Mouse (Mus musculus) gastrocnemius, postnatal 14 days (tissue): ENCODE measurements around the gene Aoc1. TPM values are rescaled to one million over a fixed set of nuclear protein-coding genes. Genes with fewer than 3 reads are reported as not detected.
A peak's percentile ranks its signal among the peaks of the same experiment; 100 is the strongest.

ENCODE experiments used
- DNase-seq: peaks from one replicate; pipeline ENCODE4 v3.0.0; 2021; ENCODE audit warnings: mixed read lengths
- intact Hi-C: fragments of 180-260 bp; cut with DNase I; formaldehyde crosslinking; loops from one replicate; pipeline ENCODE4 v1.15.1; 2025; ENCODE audit warnings: low total_unique reads
- long read RNA-seq, 2 experiments: library from polyadenylated mRNA; stranded (forward); transcript quantifications; one replicate each; pipeline ENCODE4 v2.0.0; 2021
- total RNA-seq, 2 experiments: library from RNA; stranded (reverse); gene quantifications; 2 replicates each; pipeline ENCODE4 v1.2.3; 2021

Aoc1 gene
- total RNA-seq: not detected
- long read RNA-seq, experiment 1: 0 reads
- long read RNA-seq, experiment 2: 0 reads

- intact Hi-C loops: no loop called here
- no peak for DNase-seq
Measured at GRCm38 (mm10) chr6:48872596-48872995, at the start of gene Aoc1. Aoc1 (plus strand) TSS chr6:48872896.

GRCm38 (mm10) chr6:48825016-48825415 lies 47.7 kb upstream of the Aoc1 start:
- intact Hi-C loops: no loop called here
- no peak for DNase-seq

DNA sequence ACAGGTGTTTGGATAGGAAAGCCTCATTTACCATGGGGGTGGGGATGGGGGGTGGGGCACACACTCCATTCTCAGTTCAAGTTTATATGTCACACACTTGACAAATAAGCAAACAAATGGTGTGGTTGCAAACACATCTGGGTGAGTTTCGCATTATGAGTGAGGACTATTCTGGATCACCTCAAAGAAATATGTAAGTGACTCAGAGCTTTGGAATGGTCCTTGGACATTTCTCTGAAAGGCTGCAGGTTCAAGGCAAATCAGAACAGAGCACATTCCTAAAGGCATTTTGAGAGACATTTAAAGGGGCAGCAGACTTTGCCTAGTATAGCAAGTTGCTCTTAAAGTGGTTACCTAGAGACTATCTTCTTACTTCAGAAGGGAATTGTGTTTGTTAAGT lies 43.7 kb upstream of the Aoc1 start:
- DNase-seq: no peak
- intact Hi-C loops: no loop called here

DNA sequence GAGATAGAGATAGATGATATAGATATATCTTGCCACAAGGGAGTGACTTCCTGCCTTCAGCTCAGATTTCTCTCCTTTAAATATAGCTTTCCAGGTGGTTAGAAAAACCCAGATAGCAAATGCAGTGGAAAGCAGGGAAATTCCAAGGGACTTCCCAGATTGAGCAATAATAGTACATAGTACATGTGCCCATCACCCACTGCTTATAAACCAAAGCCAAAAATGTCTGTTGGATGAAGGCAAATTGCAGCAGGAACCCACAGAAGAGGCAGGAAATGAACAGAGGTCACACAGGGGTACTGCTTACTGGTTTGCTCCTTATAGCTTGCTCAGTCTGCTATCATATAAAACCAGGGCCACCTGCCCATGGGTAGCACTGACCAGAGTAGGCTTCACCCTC lies 43.0 kb upstream of the Aoc1 start:
- no peak for DNase-seq
- intact Hi-C loops: no loop called here

GRCm38 (mm10) chr6:48830241-48830640 lies 42.5 kb upstream of the Aoc1 start:
- intact Hi-C loops: no loop called here
- DNase-seq: no peak

GRCm38 (mm10) chr6:48831141-48831540 lies 41.6 kb upstream of the Aoc1 start:
- DNase-seq: no peak
- intact Hi-C loops: no loop called here

DNA sequence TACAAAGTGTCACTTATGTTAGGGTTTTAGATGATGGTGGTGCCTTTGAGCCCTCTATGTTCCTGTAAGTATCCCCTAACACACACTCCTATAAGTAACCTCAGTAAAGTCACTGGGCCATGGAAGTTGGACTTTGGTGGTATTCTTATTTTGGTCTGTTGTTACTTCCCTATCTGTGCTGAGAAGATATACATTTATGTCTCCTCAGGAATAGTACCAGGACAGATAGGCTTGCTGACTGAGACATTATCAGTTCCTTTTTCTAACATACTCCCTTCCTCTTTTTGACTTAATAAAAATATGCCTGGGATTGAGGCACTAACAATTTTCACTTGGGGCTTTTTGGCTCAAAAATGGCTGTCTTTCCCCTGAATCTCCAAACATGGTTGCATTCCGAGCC lies 40.3 kb upstream of the Aoc1 start:
- DNase-seq: no peak
- intact Hi-C loops: no loop called here

GRCm38 (mm10) chr6:48833515-48833914 lies 39.2 kb upstream of the Aoc1 start:
- no peak for DNase-seq
- intact Hi-C loops: no loop called here

- intact Hi-C loops: no loop called here
- no peak for DNase-seq
Measured at GRCm38 (mm10) chr6:48835241-48835640, 37.5 kb upstream of the Aoc1 start.

- DNase-seq: no peak
- intact Hi-C loops: no loop called here
Measured at GRCm38 (mm10) chr6:48836146-48836545, 36.5 kb upstream of the Aoc1 start.

- DNase-seq: no peak
- intact Hi-C loops: no loop called here
Measured at GRCm38 (mm10) chr6:48837516-48837915, 35.2 kb upstream of the Aoc1 start.

- intact Hi-C loops: no loop called here
- no peak for DNase-seq
Measured at GRCm38 (mm10) chr6:48838321-48839080, 34.2 kb upstream of the Aoc1 start.

DNA sequence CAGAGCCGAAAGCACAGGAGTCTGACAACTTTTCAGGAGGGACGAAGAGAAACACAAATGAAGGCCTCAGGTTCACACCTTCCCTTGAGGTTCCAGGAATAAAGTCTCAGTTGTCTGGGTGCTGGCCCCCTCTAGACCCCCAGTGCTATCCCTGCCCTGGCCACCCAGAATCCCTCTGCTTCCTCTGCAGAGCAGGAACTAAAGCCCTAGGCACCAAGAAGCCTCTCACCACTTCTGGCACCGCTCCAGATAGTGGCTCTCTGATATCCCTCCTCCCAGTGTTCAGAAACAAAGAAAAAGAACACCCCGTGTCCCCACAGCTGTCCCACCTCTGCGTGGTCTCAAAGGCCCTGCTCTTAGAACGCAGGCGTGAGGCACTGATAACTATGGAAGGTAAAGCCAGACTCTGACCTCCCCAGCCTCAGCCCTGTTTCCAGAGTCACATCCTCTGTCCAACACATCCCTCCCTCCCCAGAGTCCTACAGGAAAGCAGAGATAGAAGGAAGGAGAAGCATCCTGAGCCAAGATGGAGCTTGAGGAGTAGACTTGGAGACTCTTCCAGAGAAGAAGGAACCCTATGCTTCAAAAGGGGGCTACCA lies 32.2 kb upstream of the Aoc1 start, which contains the start of gene Tmem176a:
Gene Tmem176a (plus strand): TSS at position 549 of the 599 bp plus-strand sequence.
- intact Hi-C loops: no loop called here
- DNase-seq: peak; percentile 29

GRCm38 (mm10) chr6:48840973-48841625 lies 31.6 kb upstream of the Aoc1 start, which contains the start of gene Tmem176b:
Tmem176b (minus strand) TSS chr6:48841496.
- intact Hi-C loops: no loop called here
- DNase-seq: peak; percentile 90

DNA sequence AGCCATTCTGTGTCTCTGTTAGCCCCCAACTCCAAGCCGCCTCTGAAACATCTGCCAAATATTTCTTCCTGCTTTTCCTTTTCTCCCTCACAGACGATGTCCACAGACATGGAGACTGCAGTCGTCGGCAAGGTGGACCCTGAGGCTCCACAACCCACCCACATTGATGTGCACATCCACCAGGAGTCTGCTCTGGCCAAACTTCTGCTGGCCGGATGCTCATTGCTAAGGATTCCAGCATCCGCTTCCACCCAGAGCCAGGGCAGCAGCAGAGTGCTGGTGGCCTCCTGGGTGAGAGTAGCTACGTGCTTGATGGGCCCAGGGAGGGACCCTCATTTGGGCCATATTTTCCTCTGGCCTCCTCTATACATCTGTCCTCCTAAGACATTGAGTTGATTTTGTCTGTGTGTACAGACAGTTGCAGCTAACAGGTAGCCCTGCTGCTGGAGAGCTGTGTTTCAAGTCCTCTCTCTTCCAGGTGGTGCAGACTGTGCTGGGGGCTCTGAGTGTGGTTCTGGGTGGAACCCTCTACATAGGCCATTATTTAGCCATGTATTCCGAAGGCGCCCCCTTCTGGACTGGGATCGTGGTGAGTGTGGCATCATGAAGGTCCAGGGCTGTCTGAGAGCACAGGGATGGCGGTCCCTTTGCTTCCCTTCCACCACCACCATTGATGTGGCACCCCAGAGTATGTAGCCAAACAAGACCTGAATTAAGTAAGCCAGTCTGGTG lies 30.4 kb upstream of the Aoc1 start:
- intact Hi-C loops: no loop called here
- DNase-seq: no peak

GRCm38 (mm10) chr6:48845086-48845485 lies 27.6 kb upstream of the Aoc1 start:
- intact Hi-C loops: no loop called here
- DNase-seq: no peak

- intact Hi-C loops: no loop called here
- peak; percentile 47 for DNase-seq
Measured at GRCm38 (mm10) chr6:48851820-48852491, 20.7 kb upstream of the Aoc1 start.

DNA sequence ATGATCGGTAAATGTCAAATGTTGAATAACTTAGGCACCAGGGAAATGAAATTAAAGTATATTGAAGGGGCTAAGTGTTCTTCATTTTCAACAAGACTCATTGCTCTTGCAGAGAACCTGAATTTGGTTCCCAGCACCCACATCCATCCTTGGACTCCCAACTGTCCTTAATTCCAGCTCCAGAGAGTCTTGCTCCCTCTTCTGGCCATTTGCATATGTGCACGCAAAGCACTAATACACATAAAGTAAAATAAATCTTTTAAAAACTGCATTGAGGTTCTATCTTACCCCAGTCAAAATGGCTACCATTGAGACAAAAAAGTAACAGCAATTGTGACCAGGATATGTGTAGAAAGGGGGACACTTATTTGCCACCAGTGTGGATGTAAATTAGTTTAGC lies 18.5 kb upstream of the Aoc1 start:
- intact Hi-C loops: no loop called here
- no peak for DNase-seq

DNA sequence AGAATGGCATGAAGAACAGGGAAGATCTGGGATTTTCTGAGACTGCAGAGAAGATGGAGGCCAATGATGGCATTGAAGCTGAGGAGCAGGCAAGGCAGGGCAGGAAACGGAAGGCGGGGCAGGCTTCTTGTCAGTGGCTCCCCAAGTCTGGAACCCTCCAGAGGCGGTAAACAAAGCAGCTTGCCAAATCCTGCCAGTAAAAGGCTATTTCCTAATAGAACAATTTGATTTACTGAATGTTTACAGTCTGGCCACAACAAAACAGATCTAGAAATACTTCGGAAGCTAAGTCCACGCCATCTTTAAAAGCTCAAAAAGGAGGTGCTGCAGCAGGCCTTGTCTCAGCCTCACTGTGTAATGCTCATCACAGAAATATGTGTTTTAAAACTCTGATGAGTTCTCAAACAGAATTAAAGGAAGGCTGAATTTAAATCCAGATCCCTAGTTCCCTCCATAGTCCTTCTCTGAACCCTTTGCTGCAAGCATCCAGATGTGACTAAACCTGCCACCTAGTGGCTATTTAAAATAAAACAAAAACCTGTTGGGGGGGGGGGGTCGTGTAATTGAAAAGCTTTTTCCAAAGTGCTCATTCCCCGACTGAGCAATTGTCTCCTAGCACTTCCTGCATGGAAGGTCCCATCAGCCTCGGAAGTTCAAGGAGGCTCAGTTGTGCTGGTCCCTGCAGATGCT lies 14.9 kb upstream of the Aoc1 start:
- intact Hi-C loops: loop anchor here (2.0 kb wide), 1 partner anchor 43 kb away; no protein-coding TSS in a partner anchor

More for the DNA sequence above, 14.9 kb upstream of the Aoc1 start:
- DNase-seq: no peak
